Mouse (Mus musculus) limb, embryonic 11.5 days (tissue): ENCODE data around the gene Atad3a. TPM values are rescaled to one million over a fixed set of nuclear protein-coding genes. Genes with fewer than 3 reads are reported as not detected.

ENCODE experiments used
- ATAC-seq: fragments of 200-750 bp; cut with Nextera tagmentation; 2 replicates; pipeline ENCODE4 v1.8.0; 2017; ENCODE audit warnings: low read depth; ENCODE audit not compliant: insufficient number of reproducible peaks, low FRiP score, low TSS enrichment
- DNase-seq: peaks from one replicate; pipeline ENCODE4 v3.0.0-alpha.2; 2015; ENCODE audit warnings: low spot score
- H3K27ac ChIP-seq: fragments of 300-500 bp; sonication (generic); replicated peaks from 2 replicates; pipeline ENCODE4 v1.5.1; 2014; ENCODE audit warnings: low read depth, mild to moderate bottlenecking, low read length
- H3K27me3 ChIP-seq: fragments of 300-500 bp; sonication (generic); 2 replicates; pipeline ENCODE4 v1.6.1; 2014; ENCODE audit warnings: mild to moderate bottlenecking, low read length, mixed read lengths; ENCODE audit not compliant: control insufficient read depth, insufficient read depth
- H3K36me3 ChIP-seq: fragments of 300-500 bp; sonication (generic); 2 replicates; pipeline ENCODE4 v1.6.1; 2014; ENCODE audit warnings: mild to moderate bottlenecking, low read length, moderate library complexity, mixed read lengths; ENCODE audit not compliant: control insufficient read depth, insufficient read depth
- H3K4me1 ChIP-seq: fragments of 300-500 bp; sonication (generic); 2 replicates; pipeline ENCODE4 v1.6.1; 2014; ENCODE audit warnings: low read length, mixed read lengths; ENCODE audit not compliant: control insufficient read depth, insufficient read depth
- H3K4me2 ChIP-seq: fragments of 300-500 bp; sonication (generic); 2 replicates; pipeline ENCODE4 v1.6.1; 2014; ENCODE audit warnings: low read depth, mild to moderate bottlenecking, moderate library complexity; ENCODE audit not compliant: severe bottlenecking
- H3K4me3 ChIP-seq: fragments of 300-500 bp; sonication (generic); 2 replicates; pipeline ENCODE4 v1.5.1; 2014; ENCODE audit warnings: low read depth, low read length
- H3K9ac ChIP-seq: fragments of 300-500 bp; sonication (generic); 2 replicates; pipeline ENCODE4 v1.6.1; 2014; ENCODE audit warnings: mild to moderate bottlenecking, low read length
- H3K9me3 ChIP-seq: fragments of 300-500 bp; sonication (generic); 2 replicates; pipeline ENCODE4 v1.6.1; 2016; ENCODE audit warnings: low read length; ENCODE audit not compliant: control insufficient read depth
- WGBS: fragments of 180-500 bp; shearing (Covaris S2); extraction: QIAGEN DNeasy Blood & Tissue Kit; methylation state at CpG from one replicate; pipeline ENCODE4 v1.1.7; 2014; 5-methylcytosine and 5-hydroxymethylcytosine counted together
- polyA plus RNA-seq: library from polyadenylated mRNA; unstranded; fragments of >200 nt; fragmentation: Nextera tagmentation; extraction: Ambion mirVana; gene quantifications from 2 replicates; pipeline ENCODE4 v1.2.1, GENCODE M21; 2014

Gene Atad3a
- polyA plus RNA-seq, 1 experiment from 2014 or later = 103 TPM

DNA sequence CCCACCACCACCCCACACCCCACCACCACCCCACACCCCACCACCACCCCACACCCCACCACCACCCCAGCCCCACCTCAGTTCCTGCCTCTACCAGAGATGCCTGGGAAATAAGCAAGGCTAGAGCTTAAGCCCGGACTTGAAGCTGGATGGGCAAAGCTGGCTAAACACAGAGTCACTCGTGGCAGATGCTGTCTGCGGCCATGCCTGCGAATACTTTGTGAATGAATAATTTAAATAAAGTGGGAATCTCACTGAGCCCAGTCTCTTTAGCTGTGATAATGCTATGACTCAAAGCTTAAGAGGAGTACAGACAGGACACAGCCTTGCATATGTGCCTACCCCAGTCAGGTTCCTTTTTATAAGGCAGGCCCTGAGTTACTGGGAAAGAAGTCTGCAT, 18.6 kb upstream of the Atad3a start:
- no peak overlapping the region for H3K27ac ChIP-seq
- H3K4me1 ChIP-seq = peaks cover 6% of the 10 kb centered on the region; the same call in 1 of the 2 replicates
- no peaks in the 10 kb centered on the region for H3K27me3 ChIP-seq
- H3K4me3 ChIP-seq = no peak overlapping the region
- 79% methylated on average over 4 of the region's 4 CpGs for WGBS
- no peaks in the 10 kb centered on the region for H3K9me3 ChIP-seq
- H3K4me2 ChIP-seq = no peak overlapping the region
- no peaks in the 10 kb centered on the region for H3K36me3 ChIP-seq
- DNase-seq (no peak), ATAC-seq (no peak)
- no peak overlapping the region for H3K9ac ChIP-seq

DNA sequence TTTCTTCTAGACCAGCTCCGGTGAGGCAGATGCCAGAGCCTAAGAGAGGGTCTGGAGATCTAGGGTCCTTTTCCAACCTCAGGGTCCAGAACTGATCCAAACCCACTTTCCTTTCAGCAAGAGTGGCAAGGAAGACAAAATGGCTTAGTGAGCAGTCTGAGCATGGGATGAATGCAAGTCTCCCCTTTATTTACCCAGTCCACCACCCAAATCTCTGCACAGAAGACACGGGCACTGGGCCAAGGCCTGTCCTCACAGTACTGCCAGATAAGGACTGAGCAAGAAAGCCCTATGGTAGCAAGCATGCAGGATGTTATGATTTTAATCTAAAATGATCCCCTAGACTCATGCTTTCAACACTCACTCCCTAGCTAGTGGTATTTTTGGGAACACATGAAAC, 16.9 kb upstream of the Atad3a start:
- Histone ChIP-seq H3K27ac (no peak overlapping the region), H3K4me1 (peaks cover 12% of the 10 kb centered on the region; the same call in 1 of the 2 replicates), H3K4me3 (no peak overlapping the region), H3K27me3 (no peaks in the 10 kb centered on the region), H3K9me3 (no peaks in the 10 kb centered on the region), H3K36me3 (no peaks in the 10 kb centered on the region), H3K4me2 (no peak overlapping the region), H3K9ac (no peak overlapping the region)
- WGBS = 89% methylated on average over 2 of the region's 2 CpGs
- ATAC-seq (no peak), DNase-seq (no peak)

DNA sequence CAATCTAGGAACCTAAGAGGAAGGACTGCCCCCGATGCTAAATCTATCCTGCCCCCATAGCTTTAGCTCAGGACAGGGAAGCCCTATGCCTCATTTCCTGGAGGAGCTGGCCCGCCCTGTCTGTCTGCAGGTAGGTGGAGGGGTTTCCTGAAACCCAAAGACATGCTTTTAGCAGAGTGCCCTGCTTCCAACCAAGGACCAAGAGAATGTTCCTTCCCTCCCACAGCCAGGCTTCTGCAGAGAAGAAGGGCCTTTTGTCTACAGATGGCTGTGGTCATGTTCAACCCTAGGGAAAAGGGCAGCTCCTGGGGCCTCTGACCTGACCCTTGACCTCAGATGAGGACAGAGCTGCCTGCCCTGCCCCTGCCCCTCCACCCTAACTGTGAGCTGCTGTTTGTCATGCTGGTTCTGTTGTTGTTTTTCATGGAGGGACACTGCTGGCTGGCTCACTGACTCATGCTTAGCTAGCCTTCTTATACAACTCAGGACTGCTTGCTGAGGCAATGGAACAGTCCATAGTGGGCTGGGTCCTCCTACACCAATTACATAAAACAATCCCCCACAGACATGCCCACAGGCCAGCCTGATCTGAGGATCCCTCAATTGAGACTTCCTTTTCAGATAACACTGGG, 15.9 kb upstream of the Atad3a start:
- H3K27ac ChIP-seq = no peak overlapping the region
- ATAC-seq = no peak
- no peaks in the 10 kb centered on the region for H3K27me3 ChIP-seq
- WGBS = 59% methylated on average over 2 of the region's 2 CpGs
- no peak overlapping the region for H3K4me3 ChIP-seq
- H3K36me3 ChIP-seq = no peaks in the 10 kb centered on the region
- no peaks in the 10 kb centered on the region for H3K9me3 ChIP-seq
- H3K4me2 ChIP-seq = no peak overlapping the region
- DNase-seq = no peak
- peaks cover 12% of the 10 kb centered on the region; the same call in 1 of the 2 replicates for H3K4me1 ChIP-seq
- 0 out of 2 replicates have a peak overlapping the region, but pooled peaks have one; percentile 12 for H3K9ac ChIP-seq

DNA sequence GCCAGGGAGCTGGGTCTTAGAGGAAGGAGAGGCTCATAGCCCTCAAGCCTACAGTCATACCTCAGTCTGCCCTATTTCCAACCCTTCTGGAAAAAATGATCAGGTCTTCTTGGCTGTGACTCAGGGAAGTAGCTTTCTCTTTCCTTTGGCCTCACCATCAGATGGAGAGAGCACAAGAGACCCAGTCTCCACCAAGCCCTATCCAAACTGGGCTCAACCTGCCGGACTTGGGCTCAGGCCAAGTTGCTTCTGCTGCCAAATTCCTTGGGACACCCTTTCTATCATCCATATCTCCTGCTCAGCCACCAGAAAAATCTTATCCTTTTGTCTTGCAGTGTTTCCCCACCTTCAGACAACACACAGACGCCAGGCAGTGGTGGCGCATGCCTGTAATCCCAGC, 15.0 kb upstream of the Atad3a start:
- 83% methylated on average over 3 of the region's 3 CpGs for WGBS
- H3K27ac ChIP-seq = no peak overlapping the region

DNA sequence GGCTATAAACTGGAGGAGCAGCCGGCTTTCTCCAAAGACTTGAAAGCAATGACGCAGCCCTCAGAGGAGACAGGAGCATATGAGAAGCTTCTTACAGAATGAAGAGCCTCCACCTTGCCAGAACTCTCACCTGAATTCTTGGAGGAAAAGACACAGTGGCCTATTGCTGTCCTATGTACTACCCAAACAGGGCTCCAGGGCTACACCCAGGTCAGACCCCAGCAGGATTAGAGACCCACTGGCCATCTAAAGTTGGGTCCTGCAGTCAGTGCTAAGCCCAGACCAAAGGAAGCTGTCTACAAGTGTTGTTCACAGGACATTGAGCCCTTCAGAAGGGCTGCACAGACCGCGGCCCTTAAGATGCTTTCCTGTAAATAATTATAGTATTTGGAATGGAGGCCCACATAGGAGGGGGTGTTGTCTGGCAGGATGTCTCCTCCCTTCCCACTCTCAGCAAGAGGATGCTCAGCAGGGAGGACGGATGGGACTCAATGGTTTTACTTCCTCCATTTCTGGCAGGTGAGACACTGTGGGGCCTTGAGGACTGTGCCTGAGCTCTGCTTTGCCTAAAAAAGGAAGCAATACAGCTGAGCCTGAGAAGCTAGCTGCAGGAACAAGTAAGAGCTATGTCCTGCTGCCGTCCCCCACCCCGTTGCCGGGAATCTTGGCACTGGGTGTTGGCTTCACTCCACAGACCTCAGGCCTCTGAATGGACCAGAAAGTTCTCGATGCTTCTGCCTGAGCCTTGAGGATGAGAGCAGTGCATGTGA, 14.3 kb upstream of the Atad3a start:
- no peak overlapping the region for H3K4me3 ChIP-seq
- H3K36me3 ChIP-seq = no peaks in the 10 kb centered on the region
- H3K4me2 ChIP-seq = peak overlapping the region; percentile 76
- no peak overlapping the region for H3K9ac ChIP-seq
- H3K9me3 ChIP-seq = no peaks in the 10 kb centered on the region
- H3K27ac ChIP-seq = no peak overlapping the region
- ATAC-seq (no peak), DNase-seq (no peak)
- no peaks in the 10 kb centered on the region for H3K27me3 ChIP-seq
- WGBS = 61% methylated on average over 9 of the region's 9 CpGs
- peaks cover 18% of the 10 kb centered on the region; the same call in 1 of the 2 replicates for H3K4me1 ChIP-seq

More for the DNA sequence above, 15.0 kb upstream of the Atad3a start:
- no peak for DNase-seq
- no peaks in the 10 kb centered on the region for H3K27me3 ChIP-seq
- H3K4me2 ChIP-seq = no peak overlapping the region
- no peak overlapping the region for H3K9ac ChIP-seq
- H3K9me3 ChIP-seq = no peaks in the 10 kb centered on the region
- peaks cover 12% of the 10 kb centered on the region; the same call in 1 of the 2 replicates for H3K4me1 ChIP-seq
- no peak for ATAC-seq
- H3K4me3 ChIP-seq = no peak overlapping the region
- no peaks in the 10 kb centered on the region for H3K36me3 ChIP-seq

DNA sequence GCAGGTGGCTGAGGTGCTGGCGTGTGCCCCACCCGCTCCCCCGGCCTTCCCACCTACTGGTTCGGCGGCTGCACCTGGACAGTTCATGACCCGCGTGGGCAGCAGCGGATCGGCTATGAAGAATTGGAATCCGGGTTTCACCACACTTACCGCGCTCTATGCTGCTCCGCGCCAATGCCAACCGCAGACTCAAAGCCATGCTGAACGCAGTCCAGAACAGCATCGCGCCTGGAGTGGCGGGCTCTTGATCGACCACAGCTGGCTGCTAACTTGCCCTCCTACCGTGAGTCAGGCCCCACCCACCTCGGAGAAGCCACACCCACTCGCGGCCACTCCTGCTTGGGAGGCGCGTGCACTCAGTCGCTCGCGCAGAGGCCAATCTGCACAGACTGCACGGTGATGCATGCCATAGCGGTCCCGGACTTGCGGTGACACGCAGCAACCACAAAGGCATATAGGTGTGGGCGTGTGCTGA, 13.4 kb upstream of the Atad3a start, which contains the start of gene Vwa1:
Gene Vwa1 (minus strand): TSS at position 419 of the 475 bp plus-strand sequence.
- Histone ChIP-seq H3K9me3 (no peaks in the 10 kb centered on the region), H3K27ac (no peak within 1 kb of the TSS), H3K36me3 (no peaks in the 10 kb centered on the region), H3K27me3 (no peaks in the 10 kb centered on the region), H3K4me2 (peak within 1 kb of the TSS; percentile 76), H3K4me1 (peaks cover 21% of the 10 kb centered on the region; the same call in 1 of the 2 replicates), H3K4me3 (peak within 1 kb of the TSS; percentile 38), H3K9ac (peak within 1 kb of the TSS; percentile 40; the same call in 1 of the 2 replicates)
- ATAC-seq (peak; percentile 72), DNase-seq (peak; percentile 94)
- WGBS = 2% methylated on average over 35 of the region's 35 CpGs

DNA sequence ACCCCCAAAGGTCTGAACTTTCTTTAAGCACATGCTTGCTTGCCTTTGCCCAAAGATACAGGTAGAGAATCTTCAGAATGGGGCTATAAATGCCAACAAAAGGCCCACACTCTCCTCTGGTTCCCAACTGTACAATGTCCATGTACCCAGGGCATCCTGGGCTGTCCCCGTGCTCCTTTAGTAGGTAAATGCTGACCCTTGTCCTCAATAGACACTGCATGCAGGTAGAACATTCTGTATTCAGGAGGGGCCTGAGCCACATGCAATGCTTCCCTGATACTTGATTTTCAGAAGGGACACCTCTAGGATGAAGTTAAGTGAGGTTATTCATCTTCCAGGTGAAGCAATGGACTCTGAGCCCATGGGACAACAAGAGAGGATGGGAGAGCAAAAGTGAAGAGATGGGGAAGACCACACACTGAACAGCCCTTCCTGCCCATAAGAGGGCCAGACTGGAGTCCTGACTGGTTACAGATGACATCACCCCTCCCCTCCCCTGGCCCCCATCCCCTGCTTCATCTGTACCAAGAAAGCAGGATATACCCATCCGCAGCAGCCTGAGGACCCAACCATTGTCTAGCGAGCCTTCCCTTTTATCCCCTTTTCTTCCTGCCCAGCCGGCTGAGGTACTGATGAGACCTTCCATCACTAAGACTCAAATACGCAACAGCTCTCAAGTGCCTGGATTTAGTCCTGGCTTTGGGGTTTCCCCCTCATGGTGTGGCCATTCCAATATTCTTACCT, 12.6 kb upstream of the Atad3a start:
- Histone ChIP-seq H3K9ac (no peak overlapping the region), H3K4me3 (peak overlapping the region; percentile 38), H3K27ac (no peak overlapping the region), H3K36me3 (no peaks in the 10 kb centered on the region), H3K27me3 (no peaks in the 10 kb centered on the region), H3K4me2 (peak overlapping the region; percentile 76), H3K9me3 (no peaks in the 10 kb centered on the region), H3K4me1 (peaks cover 21% of the 10 kb centered on the region; the same call in 1 of the 2 replicates)
- ATAC-seq (no peak), DNase-seq (no peak)
- WGBS = 48% methylated on average over 5 of the region's 5 CpGs

DNA sequence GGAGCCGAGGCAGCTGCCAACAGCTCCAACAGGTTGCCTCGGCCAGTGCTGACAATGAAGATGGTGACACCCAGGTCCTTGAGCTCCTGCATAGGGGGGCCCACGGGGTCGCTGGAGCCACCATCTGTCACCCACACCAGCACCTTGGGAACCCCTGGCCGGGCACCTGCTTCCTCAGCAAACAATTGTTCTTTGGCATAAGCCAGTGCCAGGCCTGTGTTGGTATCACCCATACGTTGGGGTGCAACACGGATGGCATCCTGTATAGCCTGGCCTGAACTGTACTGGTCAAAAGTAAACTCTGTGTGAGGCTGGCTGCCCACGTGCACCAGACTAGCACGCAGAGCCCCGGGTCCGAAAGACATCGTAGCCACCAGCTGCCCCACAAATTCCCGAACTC, 11.9 kb upstream of the Atad3a start:
- ATAC-seq (no peak), DNase-seq (no peak)
- Histone ChIP-seq H3K27ac (no peak overlapping the region), H3K9ac (no peak overlapping the region), H3K4me3 (no peak overlapping the region), H3K27me3 (no peaks in the 10 kb centered on the region), H3K4me2 (no peak overlapping the region), H3K4me1 (peaks cover 21% of the 10 kb centered on the region; the same call in 1 of the 2 replicates), H3K9me3 (no peaks in the 10 kb centered on the region), H3K36me3 (no peaks in the 10 kb centered on the region)
- WGBS = 88% methylated on average over 13 of the region's 13 CpGs
